Mouse (Mus musculus): ENCODE measurements around the gene Nop53. TPM values are rescaled to one million over a fixed set of nuclear protein-coding genes. Genes with fewer than 3 reads are reported as not detected.
A peak's percentile ranks its signal among the peaks of the same experiment; 100 is the strongest.

Nop53 gene
- polyA plus RNA-seq, 1 experiment from 2014 or later: 82.6 TPM

GRCm38 (mm10) chr7:15914252-15914651 lies 31.6 kb downstream of the Nop53 start:
- ATAC-seq: no peak
- peak; percentile 50 for DNase-seq

GRCm38 (mm10) chr7:15912183-15912582 lies 33.7 kb downstream of the Nop53 start:
- H3K4me1 ChIP-seq (ENCODE audit: insufficient read depth): no peaks in the 10 kb centered on the region
- peaks cover 5% of the 10 kb centered on the region; the same call in 1 of the 2 replicates for H3K36me3 ChIP-seq (replicated peaks; ENCODE audit: insufficient read depth, low read length)
- ATAC-seq: peak; percentile 35; the same call in 1 of the 2 replicates
- no peak overlapping the region for H3K9ac ChIP-seq (replicated peaks)
- TF ChIP-seq EP300 (IDR thresholded peaks at IDR 0.05; ENCODE audit: low read depth): no peak
- peak; percentile 83 for TF ChIP-seq CTCF (IDR thresholded peaks at IDR 0.05; ENCODE audit: low read depth)
- H3K4me3 ChIP-seq (ENCODE audit: low read depth, low read length): no peak overlapping the region
- 2% methylated on average over 4 of the region's 4 CpGs for WGBS (ENCODE audit: insufficient replicate concordance)
- DNase-seq: peak; percentile 83
- no peak overlapping the region for H3K4me2 ChIP-seq (ENCODE audit: low read depth, low read length)
- no peak overlapping the region for H3K27ac ChIP-seq (ENCODE audit: low read depth)
- H3K27me3 ChIP-seq (ENCODE audit: insufficient read depth, low read length): no peaks in the 10 kb centered on the region
- H3K9me3 ChIP-seq (ENCODE audit: low read length): no peaks in the 10 kb centered on the region

More at GRCm38 (mm10) chr7:15914252-15914651, 31.6 kb downstream of the Nop53 start:
- TF ChIP-seq CTCF (IDR thresholded peaks at IDR 0.05; ENCODE audit: low read depth) (peak; percentile 78), EP300 (IDR thresholded peaks at IDR 0.05; ENCODE audit: low read depth) (no peak)
- no peaks in the 10 kb centered on the region for H3K9me3 ChIP-seq (ENCODE audit: low read length)
- H3K36me3 ChIP-seq (replicated peaks; ENCODE audit: insufficient read depth, low read length): peaks cover 9% of the 10 kb centered on the region; the same call in 1 of the 2 replicates
- H3K27me3 ChIP-seq (ENCODE audit: insufficient read depth, low read length): no peaks in the 10 kb centered on the region
- H3K27ac ChIP-seq (ENCODE audit: low read depth): no peak overlapping the region
- H3K9ac ChIP-seq (replicated peaks): no peak overlapping the region
- H3K4me3 ChIP-seq (ENCODE audit: low read depth, low read length): no peak overlapping the region
- H3K4me2 ChIP-seq (ENCODE audit: low read depth, low read length): no peak overlapping the region
- H3K4me1 ChIP-seq (ENCODE audit: insufficient read depth): no peaks in the 10 kb centered on the region
- WGBS (ENCODE audit: insufficient replicate concordance): 24% methylated on average over 2 of the region's 2 CpGs

- H3K9ac ChIP-seq (replicated peaks): no peak overlapping the region
- H3K9me3 ChIP-seq (ENCODE audit: low read length): no peaks in the 10 kb centered on the region
- no peak overlapping the region for H3K4me2 ChIP-seq (ENCODE audit: low read depth, low read length)
- H3K4me1 ChIP-seq (ENCODE audit: insufficient read depth): no peaks in the 10 kb centered on the region
- H3K27ac ChIP-seq (ENCODE audit: low read depth): no peak overlapping the region
- TF ChIP-seq CTCF (IDR thresholded peaks at IDR 0.05; ENCODE audit: low read depth): no peak
- no peak for TF ChIP-seq EP300 (IDR thresholded peaks at IDR 0.05; ENCODE audit: low read depth)
- no peaks in the 10 kb centered on the region for H3K27me3 ChIP-seq (ENCODE audit: insufficient read depth, low read length)
- H3K4me3 ChIP-seq (ENCODE audit: low read depth, low read length): no peak overlapping the region
- DNase-seq (no peak), ATAC-seq (no peak)
- H3K36me3 ChIP-seq (replicated peaks; ENCODE audit: insufficient read depth, low read length): no peaks in the 10 kb centered on the region
- 68% methylated on average over 5 of the region's 5 CpGs for WGBS (ENCODE audit: insufficient replicate concordance)
Observed at GRCm38 (mm10) chr7:15910521-15910920, 35.4 kb downstream of the Nop53 start.

- no peak for DNase-seq
- no peak overlapping the region for H3K4me3 ChIP-seq (ENCODE audit: low read depth, low read length)
- no peaks in the 10 kb centered on the region for H3K27me3 ChIP-seq (ENCODE audit: insufficient read depth, low read length)
- no peak overlapping the region for H3K9ac ChIP-seq (replicated peaks)
- 67% methylated on average over 8 of the region's 8 CpGs for WGBS (ENCODE audit: insufficient replicate concordance)
- H3K36me3 ChIP-seq (replicated peaks; ENCODE audit: insufficient read depth, low read length): no peaks in the 10 kb centered on the region
- no peak overlapping the region for H3K27ac ChIP-seq (ENCODE audit: low read depth)
- H3K9me3 ChIP-seq (ENCODE audit: low read length): no peaks in the 10 kb centered on the region
- no peak for ATAC-seq
- TF ChIP-seq CTCF (IDR thresholded peaks at IDR 0.05; ENCODE audit: low read depth) (no peak), EP300 (IDR thresholded peaks at IDR 0.05; ENCODE audit: low read depth) (no peak)
- no peak overlapping the region for H3K4me2 ChIP-seq (ENCODE audit: low read depth, low read length)
- no peaks in the 10 kb centered on the region for H3K4me1 ChIP-seq (ENCODE audit: insufficient read depth)
Observed at GRCm38 (mm10) chr7:15907971-15908590, 37.8 kb downstream of the Nop53 start.

- Histone ChIP-seq H3K27ac (ENCODE audit: low read depth) (no peak overlapping the region), H3K27me3 (ENCODE audit: insufficient read depth, low read length) (no peaks in the 10 kb centered on the region), H3K4me2 (ENCODE audit: low read depth, low read length) (no peak overlapping the region), H3K36me3 (replicated peaks; ENCODE audit: insufficient read depth, low read length) (no peaks in the 10 kb centered on the region), H3K9ac (replicated peaks) (no peak overlapping the region), H3K4me1 (ENCODE audit: insufficient read depth) (no peaks in the 10 kb centered on the region), H3K9me3 (ENCODE audit: low read length) (no peaks in the 10 kb centered on the region), H3K4me3 (ENCODE audit: low read depth, low read length) (no peak overlapping the region)
- WGBS (ENCODE audit: insufficient replicate concordance): 63% methylated on average over 1 of the region's 1 CpGs
- ATAC-seq (no peak), DNase-seq (no peak)
- TF ChIP-seq CTCF (IDR thresholded peaks at IDR 0.05; ENCODE audit: low read depth): no peak
- TF ChIP-seq EP300 (IDR thresholded peaks at IDR 0.05; ENCODE audit: low read depth): no peak
Observed at GRCm38 (mm10) chr7:15906602-15907001, 39.3 kb downstream of the Nop53 start.

- Histone ChIP-seq H3K9me3 (ENCODE audit: low read length) (no peaks in the 10 kb centered on the region), H3K4me3 (ENCODE audit: low read depth, low read length) (no peak overlapping the region), H3K9ac (replicated peaks) (no peak overlapping the region), H3K4me2 (ENCODE audit: low read depth, low read length) (no peak overlapping the region), H3K27ac (ENCODE audit: low read depth) (no peak overlapping the region), H3K27me3 (ENCODE audit: insufficient read depth, low read length) (no peaks in the 10 kb centered on the region), H3K36me3 (replicated peaks; ENCODE audit: insufficient read depth, low read length) (no peaks in the 10 kb centered on the region), H3K4me1 (ENCODE audit: insufficient read depth) (no peaks in the 10 kb centered on the region)
- TF ChIP-seq CTCF (IDR thresholded peaks at IDR 0.05; ENCODE audit: low read depth) (no peak), EP300 (IDR thresholded peaks at IDR 0.05; ENCODE audit: low read depth) (no peak)
- no peak for DNase-seq
- no peak for ATAC-seq
- 68% methylated on average over 7 of the region's 7 CpGs for WGBS (ENCODE audit: insufficient replicate concordance)
Observed at GRCm38 (mm10) chr7:15905861-15906260, 40.0 kb downstream of the Nop53 start.
